Mouse (Mus musculus) brain, embryonic 14.5 days (tissue): ENCODE measurements around the gene Rrad. TPM values are rescaled to one million over a fixed set of nuclear protein-coding genes. Genes with fewer than 3 reads are reported as not detected.

Experiments used
- DNase-seq: peaks from one replicate; pipeline ENCODE4 v3.0.0-alpha.2; 2011; ENCODE audit warnings: low read depth
- CTCF ChIP-seq: fragments of 200-500 bp; IDR thresholded peaks from 2 replicates; pipeline ENCODE4 v1.5.1; 2012; ENCODE audit warnings: inconsistent platforms, mild to moderate bottlenecking, moderate library complexity, borderline replicate concordance; ENCODE audit not compliant: insufficient read depth, insufficient read length; ENCODE audit errors: extremely low read depth
- POLR2A ChIP-seq: fragments of 200-500 bp; IDR thresholded peaks from 2 replicates; pipeline ENCODE4 v1.6.1; 2012; ENCODE audit warnings: mild to moderate bottlenecking, inconsistent platforms, borderline replicate concordance; ENCODE audit not compliant: poor library complexity, insufficient read depth, insufficient read length, severe bottlenecking; ENCODE audit errors: extremely low read depth
- polyA plus RNA-seq: library from polyadenylated mRNA; depleted of rRNA; stranded (reverse); fragments of >200 nt; gene quantifications from 2 replicates; pipeline ENCODE4 v1.2.3, GENCODE M21; 2012; rRNA removed

Gene Rrad
- polyA plus RNA-seq, 1 experiment: 3.0 TPM

DNA sequence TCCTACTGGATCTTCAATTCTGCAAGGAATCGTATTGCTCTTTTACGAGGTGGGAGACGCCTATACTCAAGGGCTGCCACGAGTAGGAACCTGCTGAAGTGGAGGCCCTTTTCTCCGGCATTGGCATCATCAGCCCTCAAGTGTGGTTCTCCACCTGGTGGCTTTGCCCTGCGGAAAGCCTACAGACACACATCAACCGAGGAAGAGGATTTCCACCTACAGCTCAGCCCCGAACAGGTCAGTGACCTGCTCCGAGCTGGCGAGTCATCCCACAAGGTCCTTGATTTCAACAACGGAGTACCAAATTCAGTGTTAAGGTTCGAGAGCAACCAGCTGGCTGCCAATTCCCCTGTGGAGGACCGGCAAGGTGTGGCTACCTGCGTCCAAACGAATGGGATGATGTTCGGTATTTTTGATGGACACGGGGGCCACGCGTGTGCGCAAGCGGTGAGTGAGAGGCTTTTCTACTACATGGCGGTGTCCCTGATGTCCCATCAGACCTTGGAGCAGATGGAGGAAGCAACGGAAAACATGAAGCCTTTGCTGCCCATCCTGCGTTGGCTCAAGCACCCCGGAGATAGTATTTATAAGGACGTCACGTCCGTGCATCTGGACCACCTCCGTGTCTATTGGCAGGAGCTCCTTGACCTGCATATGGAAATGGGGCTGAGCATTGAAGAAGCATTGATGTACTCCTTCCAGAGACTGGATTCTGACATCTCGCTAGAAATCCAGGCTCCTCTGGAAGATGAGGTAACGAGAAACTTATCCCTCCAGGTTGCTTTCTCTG is 37.4 kb downstream of the Rrad start:
- no peak for DNase-seq

DNA sequence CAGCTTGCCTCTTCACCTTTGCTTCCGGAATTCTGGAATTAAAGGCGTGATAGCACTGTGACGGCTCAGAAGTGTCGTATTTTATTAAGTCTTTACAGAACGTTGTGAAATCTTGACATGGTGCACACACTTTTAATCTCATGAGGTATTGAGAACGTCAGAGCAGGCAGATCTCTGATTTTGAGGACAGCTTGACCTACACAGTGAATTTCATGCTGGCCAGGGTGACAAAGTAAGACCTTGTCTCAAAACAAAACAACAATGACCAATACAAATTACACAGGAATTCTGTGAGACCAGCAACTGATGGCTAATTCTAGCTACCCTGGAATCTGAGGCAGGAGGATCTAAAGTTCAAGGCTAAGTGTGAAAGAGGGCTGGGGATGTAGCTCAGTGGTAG is 38.6 kb downstream of the Rrad start:
- TF ChIP-seq POLR2A (no peak), CTCF (no peak)
- DNase-seq: no peak

More for the DNA sequence above, 37.4 kb downstream of the Rrad start:
- TF ChIP-seq POLR2A: no peak
- TF ChIP-seq CTCF: no peak

DNA sequence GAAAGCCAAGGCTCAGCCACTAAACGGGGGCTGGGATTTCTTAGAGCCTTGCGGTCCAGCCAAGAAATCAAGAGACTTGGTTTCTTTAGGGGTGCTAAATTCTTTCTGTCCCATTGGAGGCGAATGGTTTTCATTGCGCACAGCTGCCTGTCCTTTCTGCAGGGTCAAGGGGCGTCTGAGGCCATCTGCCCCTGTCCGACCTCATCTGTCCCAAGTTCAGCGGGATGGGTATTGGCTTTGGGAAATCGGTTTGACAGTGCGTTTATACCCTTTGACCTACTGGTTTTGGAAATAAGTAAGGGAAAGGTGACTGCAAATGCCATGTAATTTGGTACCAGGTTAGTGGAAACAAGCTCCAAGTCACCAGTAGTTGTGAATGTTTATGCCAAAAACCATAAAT is 39.3 kb downstream of the Rrad start:
- no peak for TF ChIP-seq POLR2A
- no peak for TF ChIP-seq CTCF
- DNase-seq: no peak

DNA sequence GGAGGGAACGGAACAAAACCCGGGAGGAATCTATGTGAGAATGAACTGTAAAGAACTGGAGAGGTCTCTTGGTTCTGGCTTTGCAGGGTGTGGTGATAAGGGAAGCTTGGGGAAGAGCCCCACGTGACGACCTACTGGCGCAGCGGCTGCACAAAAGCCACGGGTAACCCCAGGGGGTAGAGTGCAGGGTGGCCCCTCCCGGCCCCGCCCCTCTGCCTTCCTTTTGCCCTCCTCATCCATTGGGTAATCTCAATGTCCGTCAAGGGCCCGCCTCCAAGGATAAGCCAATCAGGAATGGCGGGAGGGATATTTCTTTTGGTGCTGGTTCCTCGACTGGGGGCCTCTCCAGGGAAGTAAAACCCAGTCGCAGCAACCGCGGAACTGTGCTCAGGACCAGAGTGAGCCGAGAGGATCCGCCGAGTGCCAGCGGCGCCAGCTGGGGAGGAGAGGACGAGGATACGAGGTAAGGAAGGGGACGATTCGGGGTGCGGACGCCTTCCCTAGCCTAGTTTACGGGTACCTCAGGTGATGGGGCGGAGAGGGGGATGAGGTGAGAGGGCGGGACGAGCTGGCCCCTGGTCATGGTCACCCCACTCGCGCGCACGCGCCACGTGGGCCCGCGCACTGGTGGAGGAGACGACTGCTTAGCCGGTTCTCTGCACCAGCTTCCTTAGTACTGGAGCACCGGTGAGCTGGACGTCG is 39.8 kb downstream of the Rrad start, which contains the start of gene Pdp2:
TSS of gene Pdp2 (plus strand) at position 319 of the 702 bp plus-strand sequence.
- DNase-seq: peak; percentile 97
- TF ChIP-seq CTCF: no peak
- peak; percentile 11; the same call in 1 of the 2 replicates for TF ChIP-seq POLR2A

DNA sequence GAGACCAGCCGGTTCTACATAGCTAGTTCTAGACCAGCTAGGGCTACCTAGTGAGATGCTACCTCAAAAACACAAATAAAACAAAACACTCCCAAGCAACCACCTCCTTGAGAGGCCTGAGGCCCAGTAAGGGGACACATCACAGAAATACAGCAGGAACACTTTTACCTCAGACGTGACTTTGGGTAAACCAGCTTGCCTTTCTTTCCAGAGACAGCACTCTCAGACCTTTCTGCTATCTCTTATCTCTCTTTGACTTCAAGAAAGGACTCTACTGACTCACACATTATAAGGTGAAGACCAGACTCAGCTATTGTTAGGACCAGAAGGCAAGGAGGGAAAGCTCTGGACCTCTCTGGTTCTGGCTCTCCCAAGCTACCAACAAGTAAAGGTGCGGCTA is 40.8 kb downstream of the Rrad start:
- no peak for DNase-seq
- no peak for TF ChIP-seq POLR2A
- no peak for TF ChIP-seq CTCF

DNA sequence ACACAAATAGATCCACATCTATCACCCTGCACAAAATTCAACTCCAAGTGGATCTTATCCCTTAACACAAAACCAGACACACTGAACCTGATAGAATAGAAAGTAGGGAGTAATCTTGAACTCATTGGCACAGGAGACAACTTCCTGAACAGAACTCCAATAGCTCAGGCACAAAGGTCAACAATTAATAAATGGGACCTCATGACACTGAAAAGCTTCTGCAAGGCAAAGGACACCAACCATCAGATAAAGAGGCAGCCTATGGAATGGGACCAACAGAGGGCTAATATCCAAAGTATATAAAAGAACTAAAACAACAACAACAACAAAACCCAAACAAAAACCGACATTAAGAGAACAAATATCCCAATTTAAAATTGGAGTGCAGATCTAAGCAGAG is 46.6 kb downstream of the Rrad start:
- no peak for TF ChIP-seq CTCF
- no peak for TF ChIP-seq POLR2A
- no peak for DNase-seq

Other genes starting within 250 kb of the Rrad start
- gene Cmtm4, start 235.5 kb downstream of the Rrad start, polyA plus RNA-seq: 18.3 and 20.8 TPM in 2 replicates
- 89.9 and 110 TPM in 2 replicates for gene Dync1li2, start 188.3 kb downstream of the Rrad start, polyA plus RNA-seq
- 0.38 and 0.57 TPM in 2 replicates for gene Terb1, start 121.4 kb downstream of the Rrad start, polyA plus RNA-seq
- gene Nae1, start 96.7 kb downstream of the Rrad start, polyA plus RNA-seq: 72.4 and 89.3 TPM in 2 replicates
- gene Car7, start 96.6 kb downstream of the Rrad start, polyA plus RNA-seq: 1.6 and 1.8 TPM in 2 replicates
- gene Pdp2, start 39.9 kb downstream of the Rrad start, polyA plus RNA-seq: 6.8 and 9.7 TPM in 2 replicates
- gene Cdh16, start 6.9 kb downstream of the Rrad start, polyA plus RNA-seq: not detected in 2 replicates
- 83.3 and 119 TPM in 2 replicates for gene Ciao2b, start 10.6 kb upstream of the Rrad start, polyA plus RNA-seq
- not detected in 2 replicates for gene Ces2a, start 102.7 kb upstream of the Rrad start, polyA plus RNA-seq
- 0.28 and 0.34 TPM in 2 replicates for gene Ces2b, start 200.2 kb upstream of the Rrad start, polyA plus RNA-seq
- gene Ces2c, start 215.7 kb upstream of the Rrad start, polyA plus RNA-seq: 0.11 TPM in 1 of 2 replicates, not detected in the other